Mouse (Mus musculus) G1E (cell line): ENCODE results near the gene Nckap5. TPM values are rescaled to one million over a fixed set of nuclear protein-coding genes. Genes with fewer than 3 reads are reported as not detected.

Experiments
- ATAC-seq: 2 replicates; pipeline ENCODE4 v1.8.0; 2016; ENCODE audit warnings: mild to moderate bottlenecking; ENCODE audit not compliant: insufficient number of reproducible peaks, poor library complexity, low FRiP score, severe bottlenecking; ENCODE audit errors: extremely low read depth
- DNase-seq: peaks from one replicate; pipeline ENCODE4 v3.0.0; 2012; ENCODE audit warnings: low spot score
- H3K27me3 ChIP-seq: 2 replicates; pipeline ENCODE4 v1.6.1; 2012; ENCODE audit warnings: mild to moderate bottlenecking, low read length, inconsistent platforms; ENCODE audit not compliant: insufficient read depth
- H3K36me3 ChIP-seq: replicated peaks from 2 replicates; pipeline ENCODE3; 2012; ENCODE audit warnings: mild to moderate bottlenecking, inconsistent platforms
- H3K4me1 ChIP-seq: 2 replicates; pipeline ENCODE4 v1.6.1; 2012; ENCODE audit warnings: low read depth, low read length, inconsistent platforms, mixed read lengths; ENCODE audit not compliant: insufficient read depth
- H3K4me3 ChIP-seq: 2 replicates; pipeline ENCODE4 v1.5.1; 2012; ENCODE audit warnings: low read depth, mild to moderate bottlenecking, inconsistent platforms, low read length, moderate library complexity, mixed read lengths
- H3K9me3 ChIP-seq: replicated peaks from 2 replicates; pipeline ENCODE4 v1.6.1; 2012; ENCODE audit warnings: inconsistent platforms
- CTCF ChIP-seq: IDR thresholded peaks from 2 replicates; pipeline ENCODE4 v1.5.1; 2012; ENCODE audit warnings: low read depth, low read length, inconsistent platforms, mixed read lengths
- GATA1 ChIP-seq: IDR thresholded peaks from 2 replicates; pipeline ENCODE4 v1.6.1; 2012; ENCODE audit warnings: borderline replicate concordance, low read length, inconsistent platforms, mixed read lengths
- GATA2 ChIP-seq: IDR thresholded peaks from 2 replicates; pipeline ENCODE4 v1.6.1; 2012; ENCODE audit warnings: low read depth, low read length, inconsistent platforms, borderline replicate concordance
- POLR2AphosphoS5 ChIP-seq: IDR thresholded peaks from 2 replicates; pipeline ENCODE4 v1.6.1; 2012; ENCODE audit warnings: low read depth, low read length, inconsistent platforms; ENCODE audit not compliant: insufficient replicate concordance
- TAL1 ChIP-seq: conservative IDR thresholded peaks from 2 replicates; pipeline ENCODE4 v1.6.1; 2012; ENCODE audit warnings: low read depth, low read length, inconsistent platforms, mixed read lengths
- polyA plus RNA-seq: library from polyadenylated mRNA; stranded (reverse); fragments of >175 nt; gene quantifications from 2 replicates; pipeline ENCODE4 v1.2.3, GENCODE M21; 2012
- total RNA-seq, 2 experiments: library from RNA; stranded (forward) in 1 of 2; stranded (reverse) in 1 of 2; fragments of 200-1000 nt in 1 of 2; fragments of >200 nt in 1 of 2; fragmentation: Nextera tagmentation in 1 of 2; gene quantifications; 2 replicates each; pipeline ENCODE4 v1.2.3; 2014 to 2017

Nckap5 gene
- total and polyA plus RNA-seq, 3 experiments, result 0.15 to 0.44 TPM; not detected in 1

GRCm38 (mm10) chr1:126502741-126503140, 327.9 kb downstream of the Nckap5 start:
- Histone ChIP-seq H3K36me3 (no peaks in the 10 kb centered on the region), H3K4me3 (no peak overlapping the region), H3K9me3 (peaks cover 26% of the 10 kb centered on the region), H3K4me1 (no peaks in the 10 kb centered on the region), H3K27me3 (peaks cover 3% of the 10 kb centered on the region; the same call in 1 of the 2 replicates)
- DNase-seq (no peak), ATAC-seq (no peak)
- TF ChIP-seq TAL1 (no peak), POLR2AphosphoS5 (no peak), GATA1 (no peak), CTCF (no peak), GATA2 (no peak)

- Histone ChIP-seq H3K9me3 (peaks cover 22% of the 10 kb centered on the region), H3K4me3 (no peak overlapping the region), H3K36me3 (no peaks in the 10 kb centered on the region), H3K4me1 (no peaks in the 10 kb centered on the region), H3K27me3 (peaks cover 5% of the 10 kb centered on the region; the same call in 1 of the 2 replicates)
- TF ChIP-seq GATA2 (no peak), TAL1 (no peak), GATA1 (no peak), POLR2AphosphoS5 (no peak), CTCF (no peak)
- ATAC-seq (no peak), DNase-seq (no peak)
Observed at GRCm38 (mm10) chr1:126496722-126497121, 333.9 kb downstream of the Nckap5 start.

- Histone ChIP-seq H3K4me3 (no peak overlapping the region; the same call in 1 of the 2 replicates), H3K36me3 (no peaks in the 10 kb centered on the region), H3K4me1 (no peaks in the 10 kb centered on the region), H3K27me3 (peaks cover 5% of the 10 kb centered on the region; the same call in 1 of the 2 replicates), H3K9me3 (peaks cover 30% of the 10 kb centered on the region)
- no peak for ATAC-seq
- TF ChIP-seq TAL1, result no peak
- TF ChIP-seq POLR2AphosphoS5, result no peak
- TF ChIP-seq GATA2, result no peak
- no peak for TF ChIP-seq GATA1
- no peak for TF ChIP-seq CTCF
- no peak for DNase-seq
Observed at GRCm38 (mm10) chr1:126492206-126493071, 338.2 kb downstream of the Nckap5 start.

- DNase-seq, result no peak
- ATAC-seq, result no peak
- Histone ChIP-seq H3K36me3 (no peaks in the 10 kb centered on the region), H3K9me3 (peaks cover 28% of the 10 kb centered on the region), H3K27me3 (peaks cover 5% of the 10 kb centered on the region; the same call in 1 of the 2 replicates), H3K4me3 (no peak overlapping the region), H3K4me1 (no peaks in the 10 kb centered on the region)
- TF ChIP-seq CTCF, result no peak
Observed at GRCm38 (mm10) chr1:126491412-126491811, 339.2 kb downstream of the Nckap5 start.

- no peaks in the 10 kb centered on the region for H3K36me3 ChIP-seq
- H3K27me3 ChIP-seq, result peaks cover 5% of the 10 kb centered on the region; the same call in 1 of the 2 replicates
- ATAC-seq, result no peak
- peaks cover 33% of the 10 kb centered on the region for H3K9me3 ChIP-seq
- no peak for TF ChIP-seq CTCF
- TF ChIP-seq TAL1, result no peak
- TF ChIP-seq GATA2, result no peak
- TF ChIP-seq GATA1, result no peak
- TF ChIP-seq POLR2AphosphoS5, result no peak
- no peaks in the 10 kb centered on the region for H3K4me1 ChIP-seq
- no peak for DNase-seq
- H3K4me3 ChIP-seq, result no peak overlapping the region
Observed at GRCm38 (mm10) chr1:126490256-126490655, 340.3 kb downstream of the Nckap5 start.

- Histone ChIP-seq H3K4me1 (no peaks in the 10 kb centered on the region), H3K27me3 (peaks cover 4% of the 10 kb centered on the region; the same call in 1 of the 2 replicates), H3K9me3 (peaks cover 38% of the 10 kb centered on the region), H3K36me3 (no peaks in the 10 kb centered on the region), H3K4me3 (no peak overlapping the region)
- no peak for DNase-seq
- ATAC-seq, result no peak
- TF ChIP-seq GATA2, result no peak
- TF ChIP-seq GATA1, result no peak
- TF ChIP-seq TAL1, result no peak
- no peak for TF ChIP-seq CTCF
- no peak for TF ChIP-seq POLR2AphosphoS5
Observed at GRCm38 (mm10) chr1:126484664-126485087, 345.9 kb downstream of the Nckap5 start.
